Mouse (Mus musculus) ES-Bruce4 (cell line): ENCODE measurements at regions not wholly inside any gene's neighbourhood (a gene's known extent, or its start where the extent isn't known, plus 50 kb on each side); places are given as distances from the start of the nearest gene placed in this dataset.

Experiments used
- H3K27ac ChIP-seq: 2 replicates; pipeline ENCODE4 v1.5.1; 2012; ENCODE audit warnings: low read length, inconsistent platforms; ENCODE audit not compliant: insufficient read depth
- H3K27me3 ChIP-seq: 2 replicates; pipeline ENCODE4 v1.6.1; 2012; ENCODE audit warnings: mild to moderate bottlenecking, low read length, inconsistent platforms; ENCODE audit not compliant: control insufficient read depth, poor library complexity, insufficient read depth, severe bottlenecking
- H3K36me3 ChIP-seq: 2 replicates; pipeline ENCODE4 v1.6.1; 2012; ENCODE audit warnings: inconsistent platforms, mild to moderate bottlenecking, low read length, moderate library complexity; ENCODE audit not compliant: control insufficient read depth, poor library complexity, insufficient read depth, severe bottlenecking
- H3K4me1 ChIP-seq: one replicate; pipeline ENCODE4 v1.8.1; 2011; ENCODE audit warnings: low read length; ENCODE audit not compliant: control insufficient read depth, insufficient read depth
- H3K4me3 ChIP-seq: 2 replicates; pipeline ENCODE4 v1.5.1; 2011; ENCODE audit warnings: low read depth, mild to moderate bottlenecking, low read length
- H3K9ac ChIP-seq: 2 replicates; pipeline ENCODE4 v1.6.1; 2012; ENCODE audit warnings: low read depth, mild to moderate bottlenecking, inconsistent platforms; ENCODE audit not compliant: poor library complexity, severe bottlenecking
- H3K9me3 ChIP-seq: replicated peaks from 2 replicates; pipeline ENCODE4 v1.6.1; 2012; ENCODE audit warnings: mild to moderate bottlenecking, low read length, inconsistent platforms; ENCODE audit not compliant: control insufficient read depth, poor library complexity, insufficient read depth, severe bottlenecking
- CTCF ChIP-seq: IDR thresholded peaks from one replicate; pipeline ENCODE4 v1.8.1; 2011; ENCODE audit warnings: low read depth, low read length
- EP300 ChIP-seq: IDR thresholded peaks from 2 replicates; pipeline ENCODE4 v1.6.1; 2011; ENCODE audit warnings: low read depth, low read length; ENCODE audit not compliant: insufficient read depth
- POLR2A ChIP-seq: IDR thresholded peaks from one replicate; pipeline ENCODE4 v1.8.1; 2011; ENCODE audit warnings: low read length; ENCODE audit not compliant: insufficient read depth

DNA sequence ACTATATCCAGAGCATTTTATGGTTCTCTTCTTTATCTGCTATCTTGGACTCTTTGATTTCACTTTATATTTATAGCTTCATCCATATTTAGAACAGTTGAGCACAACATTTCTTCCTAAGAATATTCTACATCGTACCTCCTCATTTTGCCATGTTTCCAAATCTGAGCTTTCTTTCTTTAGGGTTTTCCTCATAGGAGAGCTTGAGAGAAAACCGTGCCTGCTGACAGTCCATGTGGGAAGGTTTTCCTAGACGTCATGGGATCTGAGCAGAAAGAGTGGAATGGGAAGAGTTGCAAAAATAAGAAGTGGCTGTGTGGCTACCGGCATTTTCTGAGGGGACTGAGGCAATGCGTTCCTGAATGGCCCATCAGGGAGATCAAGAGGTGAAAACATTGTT lies 92.5 kb upstream of the Lifr start:
- no peaks in the 10 kb centered on the region for H3K36me3 ChIP-seq
- no peaks in the 10 kb centered on the region for H3K9me3 ChIP-seq
- no peak for TF ChIP-seq POLR2A
- no peak for TF ChIP-seq EP300
- no peak for TF ChIP-seq CTCF
- no peak overlapping the region for H3K9ac ChIP-seq
- no peaks in the 10 kb centered on the region for H3K4me1 ChIP-seq
- H3K27me3 ChIP-seq, result no peaks in the 10 kb centered on the region
- no peak overlapping the region for H3K4me3 ChIP-seq
- H3K27ac ChIP-seq, result no peak overlapping the region

DNA sequence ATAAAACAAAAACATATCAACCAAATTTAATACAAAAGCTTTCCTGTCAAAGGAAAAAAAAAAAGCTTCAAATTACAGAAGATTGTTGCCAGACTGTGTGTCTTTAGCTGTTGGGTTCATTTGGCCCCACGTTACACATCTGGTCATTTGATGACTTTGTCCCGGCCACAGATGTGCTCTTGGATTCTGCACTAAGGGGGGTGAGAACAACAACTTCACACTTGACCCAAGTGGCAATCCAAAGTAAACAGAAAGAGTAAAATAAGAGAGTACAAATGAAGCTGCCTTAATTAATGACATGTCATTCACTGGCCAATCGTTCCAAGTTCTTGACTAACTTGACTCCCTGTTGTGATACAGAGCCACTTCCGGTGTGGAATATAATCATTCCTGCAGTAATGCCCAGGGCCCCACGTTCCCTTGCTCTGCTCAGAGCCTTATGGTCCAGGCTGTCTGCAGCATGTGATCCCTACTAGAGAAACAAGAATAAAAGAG lies 91.8 kb upstream of the Lifr start:
- H3K4me1 ChIP-seq, result no peaks in the 10 kb centered on the region
- TF ChIP-seq CTCF (no peak), EP300 (no peak), POLR2A (no peak)
- no peaks in the 10 kb centered on the region for H3K36me3 ChIP-seq
- no peaks in the 10 kb centered on the region for H3K27me3 ChIP-seq
- H3K27ac ChIP-seq, result no peak overlapping the region
- H3K9ac ChIP-seq, result no peak overlapping the region
- no peaks in the 10 kb centered on the region for H3K9me3 ChIP-seq
- H3K4me3 ChIP-seq, result no peak overlapping the region

DNA sequence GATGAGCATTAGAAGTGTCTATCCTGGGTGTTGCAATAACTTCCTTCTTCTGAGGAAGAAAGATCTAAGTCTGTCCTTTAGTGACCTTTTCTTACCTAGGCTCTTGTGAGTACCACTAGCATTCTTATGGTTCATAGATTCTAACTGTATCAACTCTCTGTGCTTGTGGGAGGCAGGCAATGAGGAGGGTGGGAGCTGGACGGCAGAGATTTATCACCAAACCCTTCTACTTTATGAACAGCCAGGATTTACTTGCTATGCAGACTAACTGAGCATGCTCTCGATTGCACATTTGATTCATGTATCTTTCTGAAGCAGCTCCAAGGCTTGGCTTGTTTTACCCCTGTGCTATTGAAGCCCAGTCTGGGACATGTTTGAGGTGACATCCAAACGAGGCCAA lies 90.7 kb upstream of the Lifr start:
- Histone ChIP-seq H3K27me3 (no peaks in the 10 kb centered on the region), H3K9ac (no peak overlapping the region), H3K27ac (no peak overlapping the region), H3K4me1 (no peaks in the 10 kb centered on the region), H3K9me3 (no peaks in the 10 kb centered on the region), H3K36me3 (no peaks in the 10 kb centered on the region), H3K4me3 (no peak overlapping the region)
- TF ChIP-seq CTCF, result no peak
- TF ChIP-seq POLR2A, result no peak
- TF ChIP-seq EP300, result no peak

DNA sequence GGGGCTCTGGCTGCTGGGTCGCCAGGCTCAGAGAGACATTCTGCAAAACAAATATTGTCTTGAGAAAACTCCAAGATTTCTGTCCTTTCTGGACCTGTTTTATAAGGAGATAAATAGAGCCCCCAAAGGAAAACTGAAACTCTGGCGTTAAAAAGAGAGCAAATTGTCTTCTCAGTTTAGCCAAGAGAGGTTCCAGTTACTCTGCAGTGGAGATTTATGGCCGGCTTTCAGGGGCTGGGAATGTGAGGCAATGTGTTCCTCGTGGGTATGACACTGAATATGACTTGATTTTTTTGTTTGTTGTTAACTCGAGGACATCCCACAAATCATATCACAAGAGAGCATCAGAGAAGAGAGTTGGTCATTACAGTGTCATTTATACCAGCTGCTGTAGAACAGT lies 88.2 kb upstream of the Lifr start:
- no peak overlapping the region for H3K9ac ChIP-seq
- no peaks in the 10 kb centered on the region for H3K4me1 ChIP-seq
- no peaks in the 10 kb centered on the region for H3K9me3 ChIP-seq
- no peak overlapping the region for H3K4me3 ChIP-seq
- no peaks in the 10 kb centered on the region for H3K27me3 ChIP-seq
- H3K36me3 ChIP-seq, result no peaks in the 10 kb centered on the region
- TF ChIP-seq EP300 (no peak), CTCF (no peak), POLR2A (no peak)
- no peak overlapping the region for H3K27ac ChIP-seq

DNA sequence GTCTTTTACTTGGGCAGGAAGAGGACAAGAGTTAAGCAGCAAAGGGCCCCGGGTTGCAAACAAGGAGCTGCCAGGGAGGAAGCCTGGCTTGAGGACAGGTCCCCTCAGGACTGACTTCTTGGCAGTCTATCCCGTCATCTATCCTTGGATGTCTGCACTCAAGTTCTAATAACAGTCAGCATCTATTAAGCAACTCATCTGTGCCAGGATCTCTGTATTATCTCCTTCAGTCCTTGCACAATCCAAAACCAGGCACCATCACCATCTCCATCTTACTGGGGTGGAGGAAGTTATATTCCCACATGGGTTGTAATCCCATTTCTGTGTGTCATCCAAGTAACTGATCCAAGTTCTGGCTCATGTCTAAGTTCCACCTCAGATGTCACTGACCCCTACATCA lies 87.1 kb upstream of the Lifr start:
- no peaks in the 10 kb centered on the region for H3K4me1 ChIP-seq
- no peaks in the 10 kb centered on the region for H3K9me3 ChIP-seq
- no peak overlapping the region for H3K4me3 ChIP-seq
- no peak for TF ChIP-seq CTCF
- TF ChIP-seq POLR2A, result no peak
- TF ChIP-seq EP300, result no peak
- H3K27me3 ChIP-seq, result no peaks in the 10 kb centered on the region
- no peak overlapping the region for H3K9ac ChIP-seq
- no peak overlapping the region for H3K27ac ChIP-seq
- H3K36me3 ChIP-seq, result no peaks in the 10 kb centered on the region

DNA sequence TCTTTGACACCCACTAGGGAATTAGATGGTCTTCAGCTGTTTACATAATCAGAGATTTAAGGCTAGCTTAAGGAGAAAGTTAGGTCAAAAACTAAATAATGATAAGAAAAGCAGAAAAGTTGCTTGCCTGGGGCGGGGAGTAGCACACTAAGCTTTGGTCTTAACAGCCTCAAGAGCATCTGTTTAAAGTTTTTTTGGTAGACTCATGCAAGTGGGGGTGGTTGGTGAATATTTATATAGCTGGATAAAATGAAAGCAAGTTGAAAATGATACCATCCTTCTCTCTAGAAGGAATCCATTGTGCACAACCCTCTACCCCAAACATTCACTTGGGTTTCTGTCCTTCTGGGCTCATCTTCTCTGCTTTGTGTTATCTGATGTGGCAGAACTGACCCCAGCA lies 85.3 kb upstream of the Lifr start:
- no peaks in the 10 kb centered on the region for H3K4me1 ChIP-seq
- no peak overlapping the region for H3K4me3 ChIP-seq
- H3K27me3 ChIP-seq, result no peaks in the 10 kb centered on the region
- H3K9ac ChIP-seq, result no peak overlapping the region
- no peaks in the 10 kb centered on the region for H3K9me3 ChIP-seq
- TF ChIP-seq CTCF (no peak), POLR2A (no peak), EP300 (no peak)
- no peaks in the 10 kb centered on the region for H3K36me3 ChIP-seq
- no peak overlapping the region for H3K27ac ChIP-seq
